Mouse (Mus musculus): ENCODE measurements around the gene 4930558C23Rik. TPM values are rescaled to one million over a fixed set of nuclear protein-coding genes. Genes with fewer than 3 reads are reported as not detected.

4930558C23Rik gene
- polyA plus RNA-seq, 1 experiment: not detected

GRCm38 (mm10) chr3:95338251-95338650 lies 64.4 kb downstream of the 4930558C23Rik start:
- H3K4me3 ChIP-seq: no peak overlapping the region
- H3ac ChIP-seq (ENCODE audit: control insufficient read depth, insufficient read length): no peak overlapping the region
- no peak overlapping the region for H3K4me2 ChIP-seq (ENCODE audit: low read depth)
- TF ChIP-seq POLR2A (IDR thresholded peaks at IDR 0.05; ENCODE audit: insufficient read length, low read depth): no peak
- no peak for TF ChIP-seq E2F4 (IDR thresholded peaks at IDR 0.05; ENCODE audit: insufficient read depth)
- no peak for TF ChIP-seq SRF (IDR thresholded peaks at IDR 0.05; ENCODE audit: control insufficient read depth, insufficient read length, low read depth)
- TF ChIP-seq USF1 (IDR thresholded peaks at IDR 0.05; ENCODE audit: low read depth): no peak
- H3K27me3 ChIP-seq (ENCODE audit: control insufficient read depth, insufficient read depth, insufficient read length): no peaks in the 10 kb centered on the region
- H3K36me3 ChIP-seq (ENCODE audit: control insufficient read depth, insufficient read depth): peaks cover 73% of the 10 kb centered on the region
- no peaks in the 10 kb centered on the region for H3K79me2 ChIP-seq (ENCODE audit: control insufficient read depth, insufficient read depth)

GRCm38 (mm10) chr3:95337345-95337744 lies 65.3 kb downstream of the 4930558C23Rik start:
- Histone ChIP-seq H3K4me2 (ENCODE audit: low read depth) (no peak overlapping the region), H3K36me3 (ENCODE audit: control insufficient read depth, insufficient read depth) (peaks cover 75% of the 10 kb centered on the region), H3K27me3 (ENCODE audit: control insufficient read depth, insufficient read depth, insufficient read length) (no peaks in the 10 kb centered on the region), H3ac (ENCODE audit: control insufficient read depth, insufficient read length) (no peak overlapping the region), H3K4me3 (no peak overlapping the region), H3K79me2 (ENCODE audit: control insufficient read depth, insufficient read depth) (no peaks in the 10 kb centered on the region)
- no peak for TF ChIP-seq POLR2A (IDR thresholded peaks at IDR 0.05; ENCODE audit: insufficient read length, low read depth)
- no peak for TF ChIP-seq USF1 (IDR thresholded peaks at IDR 0.05; ENCODE audit: low read depth)
- no peak for TF ChIP-seq SRF (IDR thresholded peaks at IDR 0.05; ENCODE audit: control insufficient read depth, insufficient read length, low read depth)
- no peak for TF ChIP-seq TCF3 (IDR thresholded peaks at IDR 0.05; ENCODE audit: insufficient read length, low read depth)
- TF ChIP-seq MYOD1 (IDR thresholded peaks at IDR 0.05; ENCODE audit: control insufficient read depth in 1 of 3, insufficient read length in 2 of 3, low read depth in 2 of 3): no peak
- no peak for TF ChIP-seq CEBPB (IDR thresholded peaks at IDR 0.05; ENCODE audit: insufficient read depth, poor library complexity, severe bottlenecking)
- TF ChIP-seq MAX (IDR thresholded peaks at IDR 0.05; ENCODE audit: low read depth): no peak
- no peak for TF ChIP-seq MYOG (IDR thresholded peaks at IDR 0.05; ENCODE audit: control insufficient read depth in 1 of 3, insufficient read depth in 1 of 3, insufficient read length in 2 of 3, low read depth in 2 of 3)
- no peak for TF ChIP-seq REST (IDR thresholded peaks at IDR 0.05; ENCODE audit: insufficient read depth, insufficient read length)
- TF ChIP-seq POLR2AphosphoS2 (IDR thresholded peaks at IDR 0.05; ENCODE audit: insufficient read length, low read depth): no peak
- TF ChIP-seq TCF12 (IDR thresholded peaks at IDR 0.05; ENCODE audit: insufficient read depth, poor library complexity, severe bottlenecking): no peak

Other genes with a start within 250 kb of the 4930558C23Rik start
- 29.0 TPM for gene Sema6c, start 242.4 kb downstream of the 4930558C23Rik start, polyA plus RNA-seq (2012; fragmentation: generic; extraction: Trizol)
- 3.3 TPM for gene Gabpb2, start 184.9 kb downstream of the 4930558C23Rik start, polyA plus RNA-seq (2012; fragmentation: generic; extraction: Trizol)
- 61.5 TPM for gene Cdc42se1, start 174.1 kb downstream of the 4930558C23Rik start, polyA plus RNA-seq (2012; fragmentation: generic; extraction: Trizol)
- 51.9 TPM for gene Mllt11, start 170.7 kb downstream of the 4930558C23Rik start, polyA plus RNA-seq (2012; fragmentation: generic; extraction: Trizol)
- 0.04 TPM for gene Gm128, start 161.2 kb downstream of the 4930558C23Rik start, polyA plus RNA-seq (2012; fragmentation: generic; extraction: Trizol)
- 0.31 TPM for gene Bnipl, start 151.6 kb downstream of the 4930558C23Rik start, polyA plus RNA-seq (2012; fragmentation: generic; extraction: Trizol)
- 33.3 TPM for gene Mindy1, start 121.5 kb downstream of the 4930558C23Rik start, polyA plus RNA-seq (2012; fragmentation: generic; extraction: Trizol)
- gene Prune1, start 120.8 kb downstream of the 4930558C23Rik start, polyA plus RNA-seq (2012; fragmentation: generic; extraction: Trizol): 43.1 TPM
- gene Anxa9, start 95.7 kb downstream of the 4930558C23Rik start, polyA plus RNA-seq (2012; fragmentation: generic; extraction: Trizol): 1.5 TPM
- gene Cers2, start 88.0 kb downstream of the 4930558C23Rik start, polyA plus RNA-seq (2012; fragmentation: generic; extraction: Trizol): 116 TPM
- gene Setdb1, start 45.6 kb downstream of the 4930558C23Rik start, polyA plus RNA-seq (2012; fragmentation: generic; extraction: Trizol): 11.5 TPM
- 20.9 TPM for gene Arnt, start 31.5 kb upstream of the 4930558C23Rik start, polyA plus RNA-seq (2012; fragmentation: generic; extraction: Trizol)
- 0.11 TPM for gene Ctsk, start 96.4 kb upstream of the 4930558C23Rik start, polyA plus RNA-seq (2012; fragmentation: generic; extraction: Trizol)
- gene Ctss, start 123.9 kb upstream of the 4930558C23Rik start, polyA plus RNA-seq (2012; fragmentation: generic; extraction: Trizol): 0.02 TPM
- gene Hormad1, start 156.8 kb upstream of the 4930558C23Rik start, polyA plus RNA-seq (2012; fragmentation: generic; extraction: Trizol): not detected
- 4.4 TPM for gene Golph3l, start 186.1 kb upstream of the 4930558C23Rik start, polyA plus RNA-seq (2012; fragmentation: generic; extraction: Trizol)
- gene Ensa, start 222.2 kb upstream of the 4930558C23Rik start, polyA plus RNA-seq (2012; fragmentation: generic; extraction: Trizol): 65.3 TPM

Measured in myocyte (in vitro differentiated cells).